Mouse (Mus musculus) WW6 (cell line): ENCODE measurements around the gene Diras2.

Experiments used
- DNase-seq: peaks from one replicate; pipeline ENCODE4 v3.0.0-alpha.2; 2013; ENCODE audit warnings: low read depth, low spot score

Gene Diras2

GRCm38 (mm10) chr13:52531121-52531520 is at the start of gene Diras2:
Diras2 (minus strand) TSS chr13:52531279.
- DNase-seq, result no peak

GRCm38 (mm10) chr13:52578776-52579175 is 47.7 kb upstream of the Diras2 start:
- no peak for DNase-seq

GRCm38 (mm10) chr13:52577939-52578338 is 46.9 kb upstream of the Diras2 start:
- no peak for DNase-seq

GRCm38 (mm10) chr13:52577326-52577920 is 46.3 kb upstream of the Diras2 start:
- DNase-seq, result no peak

GRCm38 (mm10) chr13:52576841-52577240 is 45.8 kb upstream of the Diras2 start:
- no peak for DNase-seq

GRCm38 (mm10) chr13:52576021-52576614 is 45.0 kb upstream of the Diras2 start:
- no peak for DNase-seq

GRCm38 (mm10) chr13:52575483-52575882 is 44.4 kb upstream of the Diras2 start:
- DNase-seq, result no peak

GRCm38 (mm10) chr13:52574311-52574710 is 43.2 kb upstream of the Diras2 start:
- DNase-seq, result no peak

GRCm38 (mm10) chr13:52572451-52573446 is 41.7 kb upstream of the Diras2 start:
- DNase-seq, result no peak

GRCm38 (mm10) chr13:52571591-52572384 is 40.7 kb upstream of the Diras2 start:
- DNase-seq, result no peak

GRCm38 (mm10) chr13:52570276-52570675 is 39.2 kb upstream of the Diras2 start:
- DNase-seq, result no peak

- no peak for DNase-seq
Measured at GRCm38 (mm10) chr13:52569194-52569769, 38.2 kb upstream of the Diras2 start.

GRCm38 (mm10) chr13:52566777-52567176 is 35.7 kb upstream of the Diras2 start:
- no peak for DNase-seq

- DNase-seq, result no peak
Measured at GRCm38 (mm10) chr13:52566188-52566760, 35.2 kb upstream of the Diras2 start.

GRCm38 (mm10) chr13:52565103-52565739 is 34.1 kb upstream of the Diras2 start:
- no peak for DNase-seq

- no peak for DNase-seq
Measured at GRCm38 (mm10) chr13:52562166-52562571, 31.1 kb upstream of the Diras2 start.

GRCm38 (mm10) chr13:52561367-52562165 is 30.5 kb upstream of the Diras2 start:
- no peak for DNase-seq

- no peak for DNase-seq
Measured at GRCm38 (mm10) chr13:52557421-52557820, 26.3 kb upstream of the Diras2 start.

GRCm38 (mm10) chr13:52554722-52555121 is 23.6 kb upstream of the Diras2 start:
- no peak for DNase-seq
